In the genomic region with DNA sequence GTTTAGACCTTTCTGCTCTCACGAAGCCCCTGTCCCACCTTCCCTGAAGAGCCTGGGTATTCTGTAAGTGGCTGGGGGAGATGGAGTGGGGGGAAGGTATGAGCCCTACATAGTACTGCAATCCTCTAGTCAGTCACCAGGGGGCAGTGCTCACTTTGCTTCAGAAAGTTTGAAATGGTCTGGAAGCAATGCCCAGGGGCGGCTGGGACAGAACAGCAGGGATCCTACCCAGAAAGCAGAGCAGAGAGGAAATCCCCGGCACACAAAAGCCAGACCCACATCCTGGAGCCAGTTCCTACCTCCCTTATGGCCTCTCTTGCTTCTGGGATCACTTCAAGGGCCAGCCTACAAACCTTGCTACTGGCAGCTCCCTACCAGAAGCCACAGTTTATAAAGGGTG, we compare ENCODE assay signal across 8 mouse cellular contexts. TPM values are rescaled to one million over a fixed set of nuclear protein-coding genes. Genes with fewer than 3 reads are reported as not detected.
A peak's percentile ranks its signal among the peaks of the same experiment; 100 is the strongest.
DNase-seq lines count a peak whose midpoint lies in the region; TF ChIP-seq lines count a peak whose summit lies in the region.

No protein-coding gene starts in this region.

- TF ChIP-seq CTCF in left cerebral cortex, adult 2 months (IDR thresholded peaks at IDR 0.05): peak; percentile 95

- H3K27ac ChIP-seq in left cerebral cortex, adult 2 months: no peak overlapping the region

- H3K4me3 ChIP-seq in left cerebral cortex, adult 2 months: no peak overlapping the region

- intact Hi-C loops in left cerebral cortex, adult 2 months (cut with DNase I): loop anchor here (1.0 to 2.0 kb wide), 2 partner anchors 139 to 476 kb away; no protein-coding TSS in a partner anchor

- DNase-seq in WW6 (ENCODE audit: low read depth, low spot score): peak; percentile 73
- DNase-seq in cerebellum, postnatal 14 days: peak; percentile 88 to 90
- peak; percentile 84 for DNase-seq in gastrocnemius, adult 18-20 months (ENCODE audit: low spot score)
- peak; percentile 89 for DNase-seq in induced T-regulatory cell, adult 2 months (ENCODE audit: low read depth)
- DNase-seq in left cerebral cortex, adult 2 months (ENCODE audit: extremely low spot score in 1 of 2, low spot score in 2 of 2): peak; percentile 78 to 81
- DNase-seq in mesoderm, embryonic 11.5 days (ENCODE audit: low read depth, low spot score): peak; percentile 93
- peak; percentile 59 for DNase-seq in right cerebral cortex, postnatal 25 days
- peak; percentile 66 to 75 for DNase-seq in urinary bladder, postnatal 36 days (ENCODE audit: low spot score in 2 of 2)

RNA-seq across cellular contexts. Expression of a gene that starts 40.9 kb away (rescaled TPM):
- total RNA-seq in gastrocnemius, adult 18-20 months (2021): under 1 TPM; 0.82 to 0.85 TPM
- total RNA-seq in left cerebral cortex, adult 2 months (2021): 1 to 10 TPM; 8.0 to 8.4 TPM

Comparison
In these comparisons a context has a peak if more than half of its experiments do, and no peak if none do; other contexts are left out.
1. RNA of a gene that starts 40.9 kb away (total RNA-seq): 8.0 to 8.4 TPM in left cerebral cortex, adult 2 months; 0.82 to 0.85 TPM in gastrocnemius, adult 18-20 months; every median in the first group is over 4 times any median in the second.
2. Peak in every context shown above with its lines, with median percentiles within 50 percentile points of each other: DNase-seq.